Mouse (Mus musculus): ENCODE measurements around the gene Ccdc159. TPM values are rescaled to one million over a fixed set of nuclear protein-coding genes. Genes with fewer than 3 reads are reported as not detected.

The Ccdc159 gene
- polyA plus RNA-seq, 1 experiment from 2014 or later, result 8.1 TPM

DNA sequence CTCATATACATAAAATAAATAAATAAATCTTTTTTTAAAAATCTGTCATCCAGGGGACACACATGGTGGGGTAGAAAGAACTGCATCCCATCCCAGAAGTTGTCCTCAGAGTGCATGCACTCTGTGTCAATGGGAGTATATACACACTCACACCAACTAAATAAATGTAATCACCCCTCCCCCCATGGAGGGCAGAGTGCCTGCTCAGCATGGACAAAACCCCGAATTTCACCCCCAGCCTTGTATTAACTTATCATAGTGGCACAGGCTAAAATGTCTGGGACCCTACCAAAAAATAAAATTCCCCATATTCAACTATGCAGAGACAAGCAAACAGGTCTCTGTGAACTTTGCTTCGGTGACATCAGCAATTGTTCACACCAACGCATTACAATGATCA lies 27.4 kb downstream of the Ccdc159 start:
- no peak overlapping the region for H3K4me3 ChIP-seq (ENCODE audit: low read depth, low read length)
- H3K4me1 ChIP-seq (ENCODE audit: control insufficient read depth, insufficient read depth, low read length), result no peaks in the 10 kb centered on the region
- no peak for ATAC-seq (ENCODE audit: low read depth)
- H3K9me3 ChIP-seq (ENCODE audit: control insufficient read depth, low read length), result no peaks in the 10 kb centered on the region
- H3K27me3 ChIP-seq (ENCODE audit: control insufficient read depth, insufficient read depth, low read length), result peaks cover 3% of the 10 kb centered on the region; the same call in 1 of the 2 replicates
- no peak overlapping the region for H3K27ac ChIP-seq (ENCODE audit: low read depth, low read length)
- WGBS, result 81% methylated on average over 3 of the region's 3 CpGs
- no peak overlapping the region for H3K9ac ChIP-seq (replicated peaks; ENCODE audit: low read depth, low read length)
- no peak overlapping the region; the same call in 1 of the 2 replicates for H3K4me2 ChIP-seq (ENCODE audit: low read depth, low read length)
- H3K36me3 ChIP-seq (ENCODE audit: control insufficient read depth, insufficient read depth, low read length), result no peaks in the 10 kb centered on the region

DNA sequence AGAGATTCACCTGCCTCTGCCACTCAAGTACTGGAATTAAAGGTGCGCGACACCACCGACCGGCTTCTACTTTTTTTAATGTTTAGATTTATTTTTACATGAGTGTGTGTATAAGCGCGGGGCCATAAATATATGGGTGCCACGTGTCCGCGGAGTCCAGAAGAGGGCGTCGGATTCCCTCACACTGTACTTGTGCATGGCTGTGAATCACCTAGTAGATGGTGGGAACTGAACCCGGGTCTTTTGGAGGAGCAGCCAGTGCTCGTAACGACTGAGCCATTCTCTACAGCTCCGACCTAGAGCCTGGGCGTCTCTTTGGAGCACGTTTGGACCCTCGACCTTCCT lies 27.9 kb downstream of the Ccdc159 start:
- no peaks in the 10 kb centered on the region for H3K36me3 ChIP-seq (ENCODE audit: control insufficient read depth, insufficient read depth, low read length)
- no peaks in the 10 kb centered on the region for H3K4me1 ChIP-seq (ENCODE audit: control insufficient read depth, insufficient read depth, low read length)
- H3K4me3 ChIP-seq (ENCODE audit: low read depth, low read length), result peak overlapping the region; percentile 62
- H3K4me2 ChIP-seq (ENCODE audit: low read depth, low read length), result peak overlapping the region; percentile 62
- peaks cover 6% of the 10 kb centered on the region for H3K27me3 ChIP-seq (ENCODE audit: control insufficient read depth, insufficient read depth, low read length)
- peak; percentile 64 for ATAC-seq (ENCODE audit: low read depth)
- peak overlapping the region; percentile 67; the same call in 1 of the 2 replicates for H3K9ac ChIP-seq (replicated peaks; ENCODE audit: low read depth, low read length)
- H3K27ac ChIP-seq (ENCODE audit: low read depth, low read length), result peak overlapping the region; percentile 94
- no peaks in the 10 kb centered on the region for H3K9me3 ChIP-seq (ENCODE audit: control insufficient read depth, low read length)
- 1% methylated on average over 18 of the region's 18 CpGs for WGBS

DNA sequence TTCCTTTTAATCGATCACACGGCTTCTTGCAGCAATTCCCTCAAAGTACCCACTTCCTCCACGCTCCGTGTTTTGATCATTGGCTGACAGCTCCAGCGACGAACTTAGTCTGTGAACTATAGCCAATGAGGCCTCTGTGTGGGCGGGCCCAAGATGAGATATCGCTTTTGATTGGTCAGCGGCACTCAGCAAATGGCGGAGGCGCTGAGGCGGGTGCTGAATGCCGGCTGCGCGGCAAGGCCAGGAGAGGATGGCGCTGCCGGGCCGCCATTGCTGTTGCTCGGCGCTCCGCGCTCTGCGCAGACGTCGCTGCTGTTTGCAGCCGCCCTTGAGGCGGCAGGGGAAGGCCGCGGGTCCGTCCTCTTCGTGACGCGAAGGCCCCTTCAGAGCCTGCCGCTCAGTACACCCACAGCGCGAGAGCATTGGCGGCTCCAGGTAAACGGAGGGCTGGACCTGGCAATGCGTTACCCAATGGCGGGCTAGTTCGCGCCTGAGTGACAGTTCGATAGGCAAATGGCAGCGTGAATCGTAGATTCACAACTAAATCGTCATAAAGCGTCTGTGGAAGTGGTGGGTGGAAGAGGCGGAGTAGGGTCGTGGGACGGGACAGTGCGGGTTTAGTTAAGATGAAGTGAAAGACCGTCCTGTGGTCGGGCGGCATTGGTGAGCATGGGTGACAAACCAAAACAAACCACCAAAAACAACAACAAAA lies 28.5 kb downstream of the Ccdc159 start, which contains the start of gene Swsap1:
Swsap1 (plus strand) TSS at position 186 of the 712 bp plus-strand sequence.
- H3K36me3 ChIP-seq (ENCODE audit: control insufficient read depth, insufficient read depth, low read length), result no peaks in the 10 kb centered on the region
- H3K9ac ChIP-seq (replicated peaks; ENCODE audit: low read depth, low read length), result peak within 1 kb of the TSS; percentile 67
- peak; percentile 99 for ATAC-seq (ENCODE audit: low read depth)
- H3K9me3 ChIP-seq (ENCODE audit: control insufficient read depth, low read length), result no peaks in the 10 kb centered on the region
- H3K4me3 ChIP-seq (ENCODE audit: low read depth, low read length), result peak within 1 kb of the TSS; percentile 62
- under 1% methylated on average over 51 of the region's 54 CpGs for WGBS
- H3K27me3 ChIP-seq (ENCODE audit: control insufficient read depth, insufficient read depth, low read length), result peaks cover 11% of the 10 kb centered on the region
- H3K4me1 ChIP-seq (ENCODE audit: control insufficient read depth, insufficient read depth, low read length), result no peaks in the 10 kb centered on the region
- peak within 1 kb of the TSS; percentile 94 for H3K27ac ChIP-seq (ENCODE audit: low read depth, low read length)
- peak within 1 kb of the TSS; percentile 62 for H3K4me2 ChIP-seq (ENCODE audit: low read depth, low read length)

DNA sequence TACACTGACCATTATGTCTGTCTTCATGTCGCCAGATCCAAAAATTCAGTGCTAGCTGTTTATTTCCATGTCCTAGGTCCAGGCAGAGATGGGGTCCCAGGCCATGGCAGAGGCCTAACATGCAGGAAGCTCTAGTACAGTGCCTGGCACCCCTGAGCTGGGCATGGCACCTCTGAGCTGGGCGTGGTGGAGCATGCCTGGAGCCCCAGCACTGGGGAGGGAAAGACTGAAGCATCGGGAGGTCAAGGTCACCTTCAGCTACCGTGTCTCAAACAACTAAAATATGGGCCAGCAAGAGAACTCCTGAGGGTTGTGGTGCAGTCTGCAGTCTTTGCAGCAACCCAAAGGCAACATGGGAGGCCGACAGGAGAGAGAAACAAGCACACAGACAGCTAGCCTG lies 31.1 kb downstream of the Ccdc159 start:
- Histone ChIP-seq H3K4me2 (ENCODE audit: low read depth, low read length) (no peak overlapping the region), H3K27me3 (ENCODE audit: control insufficient read depth, insufficient read depth, low read length) (peaks cover 32% of the 10 kb centered on the region), H3K36me3 (ENCODE audit: control insufficient read depth, insufficient read depth, low read length) (no peaks in the 10 kb centered on the region), H3K9me3 (ENCODE audit: control insufficient read depth, low read length) (no peaks in the 10 kb centered on the region), H3K4me3 (ENCODE audit: low read depth, low read length) (no peak overlapping the region), H3K27ac (ENCODE audit: low read depth, low read length) (no peak overlapping the region), H3K4me1 (ENCODE audit: control insufficient read depth, insufficient read depth, low read length) (peaks cover 18% of the 10 kb centered on the region), H3K9ac (replicated peaks; ENCODE audit: low read depth, low read length) (no peak overlapping the region)
- WGBS, result 88% methylated on average over 5 of the region's 5 CpGs
- no peak for ATAC-seq (ENCODE audit: low read depth)

DNA sequence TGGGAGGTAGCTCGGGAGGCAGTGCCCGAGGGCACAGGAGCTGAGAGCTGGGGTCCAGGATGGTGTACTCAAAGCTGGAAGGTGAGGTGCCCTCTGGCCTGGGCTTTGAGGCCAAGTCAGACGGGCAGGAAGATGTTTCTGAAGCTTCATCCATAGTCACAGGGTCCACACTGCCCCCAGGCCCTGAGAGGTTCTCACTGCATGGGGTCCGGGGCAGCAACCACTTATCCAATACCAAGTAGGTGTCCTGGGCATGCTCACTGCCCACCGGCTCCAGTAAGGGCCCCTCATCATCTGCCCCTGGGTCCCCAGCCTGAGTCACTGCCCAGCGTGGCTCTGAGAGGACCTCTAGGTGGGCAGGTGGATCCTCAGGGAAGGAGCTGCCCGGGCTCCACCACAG lies 32.0 kb downstream of the Ccdc159 start:
- peaks cover 33% of the 10 kb centered on the region for H3K27me3 ChIP-seq (ENCODE audit: control insufficient read depth, insufficient read depth, low read length)
- no peak overlapping the region for H3K4me3 ChIP-seq (ENCODE audit: low read depth, low read length)
- 85% methylated on average over 7 of the region's 7 CpGs for WGBS
- no peak overlapping the region for H3K27ac ChIP-seq (ENCODE audit: low read depth, low read length)
- H3K36me3 ChIP-seq (ENCODE audit: control insufficient read depth, insufficient read depth, low read length), result no peaks in the 10 kb centered on the region
- peaks cover 19% of the 10 kb centered on the region for H3K4me1 ChIP-seq (ENCODE audit: control insufficient read depth, insufficient read depth, low read length)
- H3K4me2 ChIP-seq (ENCODE audit: low read depth, low read length), result no peak overlapping the region
- no peak overlapping the region for H3K9ac ChIP-seq (replicated peaks; ENCODE audit: low read depth, low read length)
- no peaks in the 10 kb centered on the region for H3K9me3 ChIP-seq (ENCODE audit: control insufficient read depth, low read length)
- ATAC-seq (ENCODE audit: low read depth), result no peak

DNA sequence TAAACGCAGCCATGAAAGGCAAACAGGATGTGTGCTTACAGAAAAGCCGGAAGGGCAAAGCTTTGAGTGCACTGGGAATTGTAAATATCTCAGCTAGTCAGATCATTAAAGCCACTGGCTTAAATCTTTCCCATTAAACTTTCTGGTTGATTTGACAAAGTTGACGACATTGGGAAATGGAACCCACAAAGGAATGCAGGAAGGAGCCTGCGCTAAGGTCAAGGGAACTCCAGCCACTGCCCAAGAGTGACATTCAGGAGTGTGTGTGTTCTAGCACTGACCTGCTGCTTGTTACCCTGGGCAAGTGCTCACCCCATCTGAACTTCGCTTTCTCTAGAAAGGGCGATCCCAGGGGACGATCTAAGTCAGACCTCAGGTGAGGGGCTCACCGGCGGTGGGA lies 32.9 kb downstream of the Ccdc159 start:
- H3K27me3 ChIP-seq (ENCODE audit: control insufficient read depth, insufficient read depth, low read length), result peaks cover 33% of the 10 kb centered on the region
- no peaks in the 10 kb centered on the region for H3K9me3 ChIP-seq (ENCODE audit: control insufficient read depth, low read length)
- 50% methylated on average over 9 of the region's 9 CpGs for WGBS
- H3K4me2 ChIP-seq (ENCODE audit: low read depth, low read length), result no peak overlapping the region
- no peak overlapping the region for H3K27ac ChIP-seq (ENCODE audit: low read depth, low read length)
- no peak overlapping the region for H3K4me3 ChIP-seq (ENCODE audit: low read depth, low read length)
- no peak for ATAC-seq (ENCODE audit: low read depth)
- no peaks in the 10 kb centered on the region for H3K36me3 ChIP-seq (ENCODE audit: control insufficient read depth, insufficient read depth, low read length)
- peaks cover 19% of the 10 kb centered on the region for H3K4me1 ChIP-seq (ENCODE audit: control insufficient read depth, insufficient read depth, low read length)
- no peak overlapping the region for H3K9ac ChIP-seq (replicated peaks; ENCODE audit: low read depth, low read length)

DNA sequence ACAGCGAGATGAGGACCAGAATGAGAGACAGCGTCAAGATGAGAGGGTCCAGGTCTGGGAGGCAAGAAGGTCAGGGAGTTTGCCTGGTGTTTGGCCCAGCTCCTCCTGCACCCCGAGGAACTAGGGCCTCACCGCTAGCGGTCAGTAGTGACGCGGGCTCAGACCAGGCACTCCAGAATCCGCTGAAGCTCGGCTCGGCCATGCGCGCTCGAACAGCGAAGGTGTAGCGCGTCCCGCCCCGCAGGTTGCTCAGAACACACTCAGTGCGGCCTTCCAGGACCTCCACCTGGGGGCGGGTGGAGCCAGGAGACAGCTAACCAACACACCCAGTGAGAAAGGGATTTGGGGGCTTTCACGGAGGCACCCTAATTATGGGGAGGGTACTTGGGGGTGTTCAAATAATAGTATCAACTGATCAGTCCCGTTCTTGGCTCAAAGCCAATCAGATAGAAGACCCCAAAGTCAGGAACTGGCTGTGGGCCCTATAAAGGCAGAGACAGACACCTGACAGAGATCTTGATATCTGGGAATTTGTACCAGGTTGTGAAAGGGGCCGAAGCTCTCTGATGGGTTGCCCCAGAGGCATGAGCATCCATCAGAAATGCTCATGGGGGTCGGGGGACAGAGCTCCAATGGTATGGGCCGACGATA lies 33.4 kb downstream of the Ccdc159 start:
- Histone ChIP-seq H3K9me3 (ENCODE audit: control insufficient read depth, low read length) (no peaks in the 10 kb centered on the region), H3K4me2 (ENCODE audit: low read depth, low read length) (no peak overlapping the region), H3K4me3 (ENCODE audit: low read depth, low read length) (no peak overlapping the region), H3K27ac (ENCODE audit: low read depth, low read length) (no peak overlapping the region), H3K27me3 (ENCODE audit: control insufficient read depth, insufficient read depth, low read length) (peaks cover 33% of the 10 kb centered on the region), H3K9ac (replicated peaks; ENCODE audit: low read depth, low read length) (no peak overlapping the region), H3K4me1 (ENCODE audit: control insufficient read depth, insufficient read depth, low read length) (peaks cover 19% of the 10 kb centered on the region), H3K36me3 (ENCODE audit: control insufficient read depth, insufficient read depth, low read length) (no peaks in the 10 kb centered on the region)
- WGBS, result 9% methylated on average over 26 of the region's 26 CpGs
- ATAC-seq (ENCODE audit: low read depth), result no peak

DNA sequence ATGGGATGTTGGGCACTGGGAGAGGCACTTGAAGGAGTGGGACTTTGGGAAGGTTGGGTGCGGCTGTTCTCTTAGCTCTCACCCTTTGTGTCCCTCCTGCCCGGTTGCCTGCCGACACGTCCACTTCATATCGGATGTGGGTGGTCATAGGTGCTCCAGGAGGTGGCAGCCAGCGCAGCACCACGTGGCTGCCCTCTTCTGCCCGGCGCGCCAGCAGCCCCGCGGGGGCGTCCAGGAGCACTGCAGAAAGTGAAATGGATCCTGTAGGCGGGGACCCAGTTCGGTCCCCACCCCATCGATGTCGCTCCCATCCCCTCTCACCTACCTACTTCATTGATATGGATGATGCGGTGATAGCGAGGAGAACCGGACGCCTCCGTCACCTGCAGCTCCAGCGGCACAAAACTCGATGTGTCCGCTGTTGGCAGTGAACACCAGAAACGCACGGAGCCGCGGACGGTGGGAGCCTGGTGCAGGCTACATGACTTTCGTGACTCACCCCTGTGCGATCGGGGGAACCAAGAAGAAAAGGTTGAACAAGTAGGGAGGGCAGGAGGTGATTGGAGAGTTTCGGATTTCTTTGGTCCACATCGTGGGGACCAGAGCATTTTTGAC lies 34.2 kb downstream of the Ccdc159 start:
- Histone ChIP-seq H3K9ac (replicated peaks; ENCODE audit: low read depth, low read length) (no peak overlapping the region), H3K36me3 (ENCODE audit: control insufficient read depth, insufficient read depth, low read length) (no peaks in the 10 kb centered on the region), H3K4me2 (ENCODE audit: low read depth, low read length) (peak overlapping the region; percentile 63), H3K27ac (ENCODE audit: low read depth, low read length) (no peak overlapping the region), H3K4me3 (ENCODE audit: low read depth, low read length) (peak overlapping the region; percentile 13; the same call in 1 of the 2 replicates), H3K27me3 (ENCODE audit: control insufficient read depth, insufficient read depth, low read length) (peaks cover 33% of the 10 kb centered on the region), H3K4me1 (ENCODE audit: control insufficient read depth, insufficient read depth, low read length) (peaks cover 19% of the 10 kb centered on the region), H3K9me3 (ENCODE audit: control insufficient read depth, low read length) (no peaks in the 10 kb centered on the region)
- WGBS, result 1% methylated on average over 35 of the region's 35 CpGs
- ATAC-seq (ENCODE audit: low read depth), result no peak

DNA sequence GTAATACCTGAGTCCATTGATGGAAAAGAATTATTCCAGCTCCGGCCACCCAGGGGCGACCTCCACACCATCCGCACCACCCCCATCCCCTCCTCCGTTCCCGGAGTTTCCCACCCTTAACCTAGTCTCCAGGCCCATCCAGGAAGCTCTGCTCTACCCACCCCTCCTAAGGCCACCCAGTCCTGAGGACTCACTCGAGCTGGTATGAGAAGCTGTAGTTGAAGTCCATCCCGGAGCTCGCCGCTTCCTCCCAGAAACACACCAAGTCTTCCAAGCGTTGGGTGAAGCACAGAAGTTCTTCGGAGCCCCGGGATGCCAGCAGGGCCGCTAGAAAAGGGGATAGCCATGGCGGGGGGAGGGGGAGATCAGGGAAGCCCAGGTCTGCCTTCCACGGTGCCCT lies 34.7 kb downstream of the Ccdc159 start:
- Histone ChIP-seq H3K36me3 (ENCODE audit: control insufficient read depth, insufficient read depth, low read length) (no peaks in the 10 kb centered on the region), H3K27me3 (ENCODE audit: control insufficient read depth, insufficient read depth, low read length) (peaks cover 33% of the 10 kb centered on the region), H3K9me3 (ENCODE audit: control insufficient read depth, low read length) (no peaks in the 10 kb centered on the region), H3K27ac (ENCODE audit: low read depth, low read length) (no peak overlapping the region), H3K4me1 (ENCODE audit: control insufficient read depth, insufficient read depth, low read length) (peaks cover 19% of the 10 kb centered on the region), H3K4me3 (ENCODE audit: low read depth, low read length) (peak overlapping the region; percentile 30), H3K4me2 (ENCODE audit: low read depth, low read length) (peak overlapping the region; percentile 63), H3K9ac (replicated peaks; ENCODE audit: low read depth, low read length) (peak overlapping the region; percentile 11; the same call in 1 of the 2 replicates)
- 2% methylated on average over 15 of the region's 15 CpGs for WGBS
- peak; percentile 35; the same call in 1 of the 2 replicates for ATAC-seq (ENCODE audit: low read depth)
